Mouse (Mus musculus) gastrocnemius, adult 18-20 months (tissue): ENCODE data around the gene Hsd17b2. TPM values are rescaled to one million over a fixed set of nuclear protein-coding genes. Genes with fewer than 3 reads are reported as not detected.
"Not testable (repeated sequence)": the region's sequence is repeated elsewhere in the genome, so short reads cannot be mapped to it uniquely, and the experiment has no call there.

ENCODE experiments used
- DNase-seq: peaks from one replicate; pipeline ENCODE4 v3.0.0; 2021; ENCODE audit warnings: low spot score
- total RNA-seq, 2 experiments: library from RNA; stranded (reverse); gene quantifications; 2 replicates each; pipeline ENCODE4 v1.2.3; 2021

Hsd17b2 gene
- total RNA-seq, 2 experiments from 2014 or later, result not detected

DNA sequence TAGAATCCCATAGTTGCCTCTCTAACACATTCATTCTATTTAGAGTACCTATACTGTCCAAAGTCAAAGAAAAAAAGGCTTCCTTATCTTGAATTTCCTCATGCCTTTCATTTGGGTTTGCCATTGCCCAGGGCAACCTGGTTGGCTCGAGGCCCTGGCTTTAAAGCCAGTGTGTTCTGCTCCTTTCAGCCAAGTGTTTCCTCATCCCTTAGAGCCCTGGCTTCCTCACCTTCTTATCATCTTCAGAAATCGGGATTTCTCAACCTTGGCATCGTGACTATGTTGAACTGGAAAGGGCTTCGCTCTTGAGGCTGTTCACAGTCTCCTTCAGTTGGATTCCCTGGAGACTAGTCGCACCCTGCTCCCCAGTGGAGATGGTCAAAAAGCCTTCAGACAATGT is 12.9 kb downstream of the Hsd17b2 start:
- DNase-seq, result no peak

DNA sequence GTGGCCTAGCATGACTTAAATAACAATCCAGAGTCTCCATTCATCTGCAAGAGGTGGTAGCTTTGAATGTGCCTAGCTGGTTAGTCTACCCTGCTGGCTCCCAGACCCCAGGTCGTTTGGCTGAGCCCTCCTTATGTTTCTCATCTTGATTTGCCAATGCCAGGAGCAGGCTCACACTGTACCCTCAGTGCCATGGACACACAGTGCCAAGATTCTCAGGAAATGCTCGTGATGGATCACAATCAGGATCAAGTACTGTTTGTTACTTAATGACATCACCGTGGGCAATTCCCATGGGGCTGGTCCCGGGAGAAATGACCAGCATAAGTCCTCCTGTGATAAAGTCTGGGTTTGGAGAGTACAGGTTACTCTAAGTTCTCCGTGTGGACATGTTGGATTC is 14.2 kb downstream of the Hsd17b2 start:
- no peak for DNase-seq

DNA sequence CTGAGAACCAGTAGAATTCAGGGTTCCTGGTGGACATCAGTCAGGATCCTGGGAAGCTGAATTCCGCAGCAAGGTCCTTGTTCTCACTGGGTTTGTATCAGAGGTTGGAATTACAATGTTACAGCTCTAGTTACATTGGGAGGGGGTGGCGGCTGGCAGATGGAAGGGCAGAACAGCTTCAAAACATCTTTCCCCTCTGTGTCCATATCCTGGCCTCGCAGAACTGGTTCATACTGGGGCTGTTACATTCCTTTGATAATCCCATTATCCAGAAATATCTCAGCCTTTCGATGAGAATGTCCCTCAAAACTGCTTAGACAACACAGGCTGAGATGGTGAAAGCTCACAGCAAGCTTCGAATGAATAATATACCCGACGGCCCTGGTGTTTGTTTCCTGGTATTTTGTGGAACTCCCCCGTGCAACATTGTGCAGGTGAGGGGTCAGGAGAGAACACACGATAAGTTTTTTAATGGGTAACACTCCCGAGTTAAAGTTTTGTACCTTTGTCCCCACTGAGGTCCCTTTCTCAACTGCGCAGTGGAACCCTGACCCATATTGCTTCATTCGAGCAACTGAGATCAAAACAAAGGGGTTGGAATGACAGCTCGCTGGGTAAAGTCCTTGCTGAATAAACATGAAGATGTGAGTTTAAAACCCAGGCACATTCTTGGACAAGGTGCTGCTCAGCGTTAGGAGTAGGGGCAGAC is 16.6 kb downstream of the Hsd17b2 start:
- no peak for DNase-seq

DNA sequence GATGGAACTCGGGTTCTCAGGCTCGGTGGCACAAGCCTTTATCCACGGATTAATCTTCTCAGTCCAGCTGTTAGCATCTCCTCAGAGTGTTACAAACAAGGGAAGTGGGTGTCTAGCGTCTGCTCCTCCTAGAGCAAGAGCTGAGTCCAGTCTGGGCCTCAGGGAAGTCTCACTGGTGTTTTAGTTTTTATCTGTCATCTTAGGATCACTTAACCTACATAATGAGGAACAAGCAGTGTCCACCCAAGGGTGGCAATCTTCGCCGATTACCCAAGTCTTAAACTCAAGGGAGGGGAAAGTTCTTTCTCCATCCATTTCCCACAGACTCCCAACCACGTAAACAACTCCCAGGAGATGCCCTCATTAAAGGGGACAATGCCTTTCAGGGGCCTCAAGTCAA is 24.8 kb downstream of the Hsd17b2 start:
- DNase-seq, result no peak

DNA sequence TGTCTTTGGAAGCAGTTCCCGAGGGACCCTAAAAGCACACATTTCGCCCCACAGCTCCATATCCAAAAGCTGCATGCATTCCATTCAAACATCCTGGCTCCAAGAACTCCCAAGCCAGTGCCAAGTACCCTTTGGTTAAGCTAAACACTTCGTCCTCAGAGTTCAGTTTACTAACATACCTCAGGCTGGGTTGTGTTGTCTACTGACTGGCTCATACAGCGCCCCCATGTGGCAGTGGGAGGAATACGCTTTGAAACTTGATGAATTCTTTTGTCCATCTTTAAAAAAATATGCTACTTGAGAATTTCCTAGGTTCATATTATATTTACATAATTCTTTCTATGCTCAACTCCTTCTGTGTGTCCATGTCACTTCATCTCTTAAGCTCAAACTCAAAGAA is 25.9 kb downstream of the Hsd17b2 start:
- no peak for DNase-seq

DNA sequence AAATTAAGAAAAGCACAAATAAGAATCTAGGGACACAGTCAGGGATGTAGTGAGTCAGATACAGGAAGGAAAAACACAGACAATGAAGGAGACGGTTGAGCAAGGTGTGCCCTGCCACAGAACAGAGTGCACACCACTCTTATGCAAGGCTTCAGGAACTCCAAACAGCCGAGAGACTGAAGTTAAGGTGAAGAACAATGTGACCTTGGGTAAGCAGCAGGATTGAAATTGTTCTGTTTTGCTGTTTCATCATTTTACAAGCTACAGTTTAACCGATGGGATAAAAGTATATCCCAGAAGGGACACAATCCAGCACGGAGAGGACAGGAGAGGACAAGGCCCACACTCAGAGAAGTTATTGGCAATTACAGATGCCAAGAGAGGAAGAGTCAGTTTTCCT is 26.5 kb downstream of the Hsd17b2 start:
- DNase-seq, result no peak

DNA sequence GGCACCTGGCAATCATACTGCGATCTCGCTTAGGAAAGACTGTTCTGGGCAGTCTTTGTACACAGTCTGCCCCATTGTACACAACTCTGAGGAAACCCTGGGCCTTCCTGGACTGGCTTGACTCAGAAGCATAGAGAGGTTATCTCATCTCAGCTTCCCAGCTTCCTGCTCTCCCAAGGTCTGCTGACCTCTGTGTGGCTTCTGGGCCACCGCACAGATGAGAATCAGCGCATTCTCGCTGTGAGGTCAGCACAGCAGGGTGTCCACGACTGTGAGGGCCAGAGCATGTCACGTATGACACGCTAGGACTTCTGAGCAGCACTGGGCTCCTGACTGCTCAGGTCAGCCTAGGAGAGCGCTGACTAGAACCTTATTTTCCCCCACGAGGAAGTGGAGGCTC is 29.3 kb downstream of the Hsd17b2 start:
- no peak for DNase-seq

DNA sequence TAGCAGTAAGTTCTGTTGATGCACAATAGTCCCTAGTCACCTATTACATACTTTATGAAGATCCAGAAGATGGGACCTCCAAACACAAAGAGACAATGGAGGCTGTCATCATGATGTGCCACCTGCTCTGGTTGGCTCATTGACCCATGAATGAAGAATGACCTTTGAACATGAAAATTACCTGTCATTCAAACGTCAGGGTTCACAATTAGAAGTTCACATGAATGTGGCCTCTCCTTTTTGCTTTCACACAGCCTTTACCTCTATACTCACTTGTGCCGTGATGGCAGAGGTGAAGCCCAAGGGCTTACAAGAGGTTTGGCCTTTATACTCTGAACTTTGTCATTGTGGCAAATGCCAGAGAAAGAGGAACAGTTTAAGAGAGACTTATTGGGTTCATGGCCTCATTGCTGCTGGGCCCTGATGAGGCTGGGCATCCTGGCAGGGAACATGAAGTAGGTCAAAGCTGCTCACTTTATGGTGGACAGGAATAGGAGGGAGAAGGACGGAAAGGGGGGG is 35.0 kb downstream of the Hsd17b2 start:
- DNase-seq, result no peak

DNA sequence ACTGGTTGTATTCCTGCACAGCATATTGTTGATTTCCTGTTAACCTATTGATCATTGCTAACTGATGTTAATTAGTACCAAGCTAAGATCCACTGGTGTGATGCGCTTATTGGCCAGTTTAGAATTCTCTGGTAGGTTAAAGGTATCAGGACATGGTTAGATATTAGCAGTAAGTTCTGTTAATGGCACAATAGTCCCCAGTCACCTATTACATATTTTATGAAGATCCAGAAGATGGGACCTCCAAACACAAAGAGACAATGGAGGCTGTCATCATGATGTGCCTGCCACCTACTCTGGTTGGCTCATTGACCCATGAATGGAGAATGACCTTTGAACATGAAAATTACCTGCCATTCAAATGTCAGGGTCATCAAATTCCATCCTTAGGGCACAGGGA is 36.5 kb downstream of the Hsd17b2 start:
- DNase-seq, result not testable (repeated sequence)

DNA sequence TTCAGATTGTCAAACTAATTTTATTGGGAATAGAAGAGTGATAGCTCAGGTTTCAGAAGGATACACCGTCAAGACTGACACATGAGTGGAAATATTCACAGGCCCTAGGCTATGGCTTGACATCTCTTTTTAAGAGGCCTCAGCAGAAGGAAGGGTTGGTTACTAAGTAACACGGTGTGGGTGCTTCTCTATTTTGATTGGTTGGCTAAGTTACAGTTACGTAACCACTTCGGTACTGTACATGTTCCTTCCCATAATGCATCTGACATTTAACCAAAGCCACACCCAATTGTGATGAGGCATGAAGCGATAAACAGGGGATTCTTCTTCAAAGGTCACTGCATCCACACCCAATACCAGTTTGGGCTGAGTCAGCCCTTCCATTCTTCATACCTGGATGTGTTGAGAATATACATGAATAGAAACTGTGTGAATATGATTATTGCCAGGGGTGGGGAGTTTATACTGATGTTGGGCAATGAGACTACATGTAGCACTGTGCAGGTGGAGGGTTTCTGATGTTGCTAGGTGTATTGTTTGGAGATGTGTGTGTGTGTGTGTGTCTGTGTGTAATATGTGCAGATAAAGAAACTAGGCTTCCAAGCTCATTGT is 38.8 kb downstream of the Hsd17b2 start:
- no peak for DNase-seq

DNA sequence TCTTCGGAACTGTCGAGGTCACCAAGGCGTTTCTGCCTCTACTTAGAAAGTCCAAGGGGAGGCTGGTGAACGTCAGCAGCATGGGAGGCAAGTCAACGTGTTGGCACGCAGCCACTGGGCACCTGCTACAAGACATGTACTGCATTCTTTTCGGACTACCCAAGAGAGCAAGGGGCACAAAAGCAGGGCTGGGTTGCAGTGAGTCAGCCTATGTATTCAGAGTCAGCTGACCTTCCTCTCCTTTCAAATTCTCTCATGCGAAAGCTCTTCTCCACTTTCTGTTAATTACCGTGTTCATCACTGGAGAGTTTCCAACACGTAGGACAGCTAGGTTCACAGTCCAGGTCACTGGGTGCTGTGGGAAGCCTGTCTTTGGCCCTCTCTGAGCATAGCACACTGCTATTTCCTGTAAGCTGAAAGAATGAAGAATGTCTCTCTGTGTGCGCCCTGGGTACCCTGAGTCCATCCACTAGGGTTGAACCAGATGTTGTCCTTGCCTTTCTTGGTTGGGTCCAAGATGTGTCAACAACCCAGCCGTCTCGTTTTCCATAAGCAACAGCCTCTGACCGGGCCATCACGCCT is 40.8 kb downstream of the Hsd17b2 start:
- DNase-seq, result no peak

DNA sequence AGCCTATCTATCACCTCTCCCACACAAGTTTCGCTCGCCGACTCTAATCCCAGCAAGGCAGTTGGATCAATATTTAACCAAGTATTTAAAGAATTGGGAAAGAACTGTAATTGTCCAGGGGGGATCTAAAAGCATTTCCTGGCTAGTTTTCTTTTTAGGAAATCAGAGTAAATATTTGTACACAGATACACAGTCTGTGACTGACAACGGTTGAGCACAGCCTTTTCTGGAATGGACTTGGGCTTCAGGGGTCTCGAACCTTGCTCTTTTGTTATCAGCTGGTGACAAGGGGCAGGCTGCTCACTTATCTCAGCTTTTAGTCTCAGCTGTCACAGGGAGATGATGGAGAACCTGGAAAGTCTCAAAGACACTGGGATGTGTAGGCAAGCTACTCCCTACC is 44.9 kb downstream of the Hsd17b2 start:
- DNase-seq, result no peak

DNA sequence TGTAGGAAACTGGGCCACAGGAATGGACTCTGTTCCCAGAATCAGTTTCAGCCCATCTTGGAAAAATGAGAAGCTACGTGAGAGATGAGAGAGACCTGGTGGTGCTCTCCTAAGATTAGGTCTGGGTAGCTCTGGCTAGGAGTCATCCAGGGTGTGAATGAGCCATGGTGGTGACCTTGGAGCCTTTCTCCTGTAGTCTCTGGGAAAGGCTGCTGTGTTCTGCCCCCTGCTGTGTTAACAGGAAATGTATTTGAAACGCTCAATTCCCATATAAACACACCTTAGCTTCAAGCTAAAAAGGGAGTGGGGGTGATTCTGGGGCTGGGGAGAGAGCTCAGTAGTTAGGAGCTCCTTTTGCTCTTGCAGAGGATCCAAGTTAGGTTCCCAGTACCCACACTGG is 45.7 kb downstream of the Hsd17b2 start:
- no peak for DNase-seq

DNA sequence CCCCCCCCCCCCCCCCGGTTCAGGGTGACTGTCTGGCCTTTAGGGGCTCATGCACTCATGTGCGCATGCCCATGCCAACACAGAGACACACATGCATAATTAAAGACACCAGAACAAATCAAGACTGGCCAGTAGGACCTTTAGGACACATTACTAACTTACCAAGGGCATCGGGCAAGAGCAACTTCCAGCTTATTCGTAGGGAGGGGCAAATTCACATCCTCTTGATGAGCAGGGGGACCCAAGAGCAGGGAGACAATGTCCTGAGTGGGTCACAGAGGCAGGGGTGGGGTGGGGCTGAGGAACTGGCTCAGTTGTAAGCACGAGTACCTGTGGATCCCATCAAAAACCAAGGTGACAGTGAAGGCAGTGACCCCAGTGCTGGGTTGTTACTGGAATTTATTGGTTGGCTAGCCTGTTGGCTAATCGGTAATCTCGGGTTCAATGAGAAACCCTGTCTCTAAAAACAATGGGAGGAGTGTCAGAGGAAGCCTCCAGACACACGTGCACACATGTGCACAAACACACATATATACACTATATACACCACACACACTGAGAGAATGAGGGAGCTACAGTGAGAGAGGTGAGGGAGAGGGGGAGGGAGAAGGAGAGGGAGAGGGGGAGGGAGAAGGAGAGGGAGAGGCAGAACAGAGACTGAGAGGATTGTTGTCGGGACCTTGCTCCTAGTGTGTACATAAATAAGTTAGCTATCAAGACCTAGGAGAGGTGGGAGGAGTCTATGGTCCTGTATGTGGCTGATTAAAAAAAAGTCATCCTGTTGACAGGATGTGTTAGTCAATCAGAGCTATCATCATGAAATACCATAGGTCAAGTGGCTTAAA is 46.4 kb downstream of the Hsd17b2 start:
- DNase-seq, result no peak

DNA sequence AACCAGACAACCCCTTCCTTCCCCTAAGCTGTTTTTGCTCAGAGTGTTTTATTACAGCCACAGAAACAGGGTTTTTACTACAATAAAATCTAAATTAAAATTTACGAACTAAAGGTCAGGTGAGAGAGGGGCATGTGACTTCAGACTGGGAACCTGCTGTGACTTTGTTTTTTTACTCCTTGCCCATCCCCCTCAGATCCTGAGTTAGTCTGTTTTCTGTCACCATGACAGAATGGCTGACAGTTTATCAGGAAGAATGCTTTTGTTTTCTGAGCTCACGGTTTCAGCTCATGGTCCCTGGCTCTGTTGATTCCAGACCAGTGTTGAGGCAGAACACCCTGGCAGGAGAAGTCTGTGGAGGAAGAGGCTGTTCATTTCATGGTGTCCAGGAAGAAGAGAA is 47.7 kb downstream of the Hsd17b2 start:
- DNase-seq, result no peak

DNA sequence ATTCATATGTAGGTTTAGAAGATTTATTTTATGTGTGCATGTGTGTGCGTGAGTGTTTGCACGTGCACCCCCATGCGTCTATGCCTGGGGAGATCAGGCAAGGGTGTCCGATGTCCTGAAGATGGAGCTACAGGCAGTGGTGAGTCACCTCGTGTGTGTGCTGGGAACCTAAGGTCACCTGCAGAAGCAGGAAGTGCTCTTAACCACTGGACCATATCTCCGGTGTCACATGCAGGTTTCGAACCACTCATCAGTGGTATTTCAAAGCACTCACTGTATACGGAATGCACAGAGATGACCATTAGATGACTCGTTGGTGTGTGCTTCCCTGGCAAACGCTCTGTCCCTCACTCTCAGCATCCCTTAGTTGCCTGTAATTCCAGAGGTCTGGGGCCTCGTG is 56.2 kb downstream of the Hsd17b2 start:
- no peak for DNase-seq

DNA sequence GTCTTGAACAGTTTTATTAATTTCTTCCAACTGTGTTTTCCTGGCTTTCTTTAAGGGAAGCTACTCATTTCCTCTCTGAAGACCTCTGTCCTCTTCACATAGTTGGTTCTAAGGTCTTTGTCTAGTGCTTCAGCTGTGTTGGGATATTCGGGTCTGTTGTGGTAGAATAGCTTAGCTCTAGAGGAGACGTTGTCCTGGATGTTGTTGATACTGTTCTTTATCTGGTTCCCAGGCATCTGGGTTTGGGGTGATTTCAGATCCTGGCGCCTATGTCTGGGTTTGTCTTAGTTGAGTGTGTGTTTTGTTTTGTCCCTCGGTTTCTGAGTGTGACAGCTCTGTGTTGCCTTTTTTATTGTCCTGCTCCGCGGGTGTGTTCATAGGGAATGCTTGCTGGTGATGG is 61.1 kb downstream of the Hsd17b2 start:
- DNase-seq, result no peak

DNA sequence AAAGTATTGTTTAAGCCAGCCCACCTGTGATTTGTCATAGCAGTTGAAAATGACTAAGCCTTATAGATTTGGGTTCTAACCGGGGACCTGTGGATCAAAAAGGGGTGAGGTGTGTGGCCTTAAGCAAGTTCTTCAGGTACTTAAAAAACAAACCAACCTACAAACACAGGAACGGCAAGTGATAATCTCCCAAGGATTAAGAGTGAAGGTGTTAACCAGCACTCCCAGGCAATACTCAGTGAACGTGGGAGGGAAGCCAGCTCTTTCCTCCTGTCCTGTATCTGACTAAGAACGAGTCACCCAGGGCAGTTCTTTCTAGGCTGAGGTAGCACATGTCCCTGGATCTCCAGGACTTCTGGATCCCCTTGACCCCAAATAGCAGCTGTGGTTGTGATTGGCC is 62.9 kb downstream of the Hsd17b2 start:
- DNase-seq, result no peak

DNA sequence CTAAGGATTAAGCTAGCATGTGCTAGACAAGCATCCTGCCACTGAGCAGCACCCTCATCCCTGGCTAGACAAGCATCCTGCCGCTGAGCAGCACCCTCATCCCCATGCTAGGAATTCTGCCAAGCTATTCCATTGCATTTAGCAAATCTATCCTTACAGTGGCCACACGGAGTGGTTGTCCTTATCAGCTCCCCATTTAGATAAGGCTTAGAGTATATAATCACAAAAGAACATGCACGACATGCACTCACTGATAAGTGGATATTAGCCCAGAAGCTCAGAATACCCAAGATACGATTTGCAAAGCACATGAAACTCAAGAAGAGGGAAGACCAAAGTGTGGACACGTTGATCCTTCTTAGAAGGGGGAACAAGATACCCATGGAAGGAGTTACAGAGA is 64.2 kb downstream of the Hsd17b2 start:
- no peak for DNase-seq

DNA sequence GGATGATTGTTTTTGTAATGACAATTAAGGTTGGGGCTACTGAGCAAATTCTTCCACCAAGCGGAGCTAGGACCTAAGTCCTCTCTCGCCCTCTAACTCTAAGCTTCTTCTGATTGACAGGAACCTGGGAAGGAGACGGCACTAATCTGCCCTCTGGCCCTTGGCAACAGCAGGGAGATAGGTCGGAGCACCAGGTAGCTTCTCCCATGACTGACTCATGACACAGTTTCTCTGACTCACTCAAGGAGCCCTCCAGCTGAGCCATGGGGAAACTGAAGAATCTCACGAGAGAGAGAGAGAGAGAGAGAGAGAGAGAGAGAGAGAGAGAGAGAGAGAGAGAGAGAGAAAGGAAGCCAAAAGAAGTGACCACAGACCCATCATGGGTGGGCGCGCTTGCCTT is 67.3 kb downstream of the Hsd17b2 start:
- no peak for DNase-seq

DNA sequence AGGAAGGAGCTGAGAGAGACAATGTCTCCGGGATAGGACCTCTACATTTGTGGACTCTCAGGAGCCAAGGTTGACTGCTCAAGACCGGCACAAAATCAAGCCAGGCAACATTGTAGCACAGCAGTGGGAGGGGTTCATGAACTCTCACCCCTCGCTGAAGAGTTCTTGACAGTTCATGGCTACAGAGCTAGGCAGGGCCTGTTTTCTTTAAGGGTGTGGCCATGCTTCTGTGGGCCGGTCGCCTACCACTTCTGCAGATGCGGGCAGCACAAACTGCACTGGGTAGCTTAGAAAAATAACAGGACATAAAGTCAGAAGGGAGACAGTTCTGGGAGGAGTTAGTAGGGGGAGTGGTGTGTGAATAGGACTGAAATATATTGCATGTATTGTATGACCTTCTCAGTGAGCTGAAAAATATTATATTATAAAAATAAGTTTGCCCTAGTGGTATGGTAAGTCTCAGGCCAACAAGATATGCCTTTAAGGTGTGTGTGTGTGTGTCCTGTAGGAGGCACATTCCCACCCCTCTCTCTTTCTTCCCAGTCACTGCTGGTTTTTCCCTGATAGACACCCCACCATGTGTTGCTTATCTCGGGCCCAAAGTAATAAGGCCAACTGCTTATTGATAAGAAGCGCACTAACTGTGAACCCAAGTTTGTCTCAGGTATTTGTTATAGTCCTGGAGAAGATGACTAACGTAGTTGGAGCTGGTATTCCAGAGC is 69.6 kb downstream of the Hsd17b2 start:
- no peak for DNase-seq
